Mouse (Mus musculus) bone marrow macrophage, adult 2 months (primary cell): ENCODE measurements around the gene Cd59a. TPM values are rescaled to one million over a fixed set of nuclear protein-coding genes. Genes with fewer than 3 reads are reported as not detected.
"Not testable (repeated sequence)": the region's sequence is repeated elsewhere in the genome, so short reads cannot be mapped to it uniquely, and the experiment has no call there.

Source experiments
- H3K27ac ChIP-seq: 2 replicates; pipeline ENCODE4 v1.5.1; 2012; ENCODE audit warnings: low read depth, low read length; ENCODE audit not compliant: insufficient read depth
- H3K4me1 ChIP-seq: 2 replicates; pipeline ENCODE4 v1.6.1; 2012; ENCODE audit warnings: low read length; ENCODE audit not compliant: control insufficient read depth, insufficient read depth
- H3K4me3 ChIP-seq: 2 replicates; pipeline ENCODE4 v1.5.1; 2012; ENCODE audit warnings: mild to moderate bottlenecking, low read length, moderate library complexity; ENCODE audit not compliant: insufficient read depth
- CTCF ChIP-seq: IDR thresholded peaks from 2 replicates; pipeline ENCODE4 v1.5.1; 2012; ENCODE audit warnings: low read depth, mild to moderate bottlenecking, low read length, moderate library complexity
- POLR2A ChIP-seq: IDR thresholded peaks from 2 replicates; pipeline ENCODE4 v1.6.1; 2012; ENCODE audit warnings: mild to moderate bottlenecking, low read depth, low read length, borderline replicate concordance
- polyA plus RNA-seq: library from polyadenylated mRNA; stranded (reverse); fragments of >200 nt; gene quantifications from 2 replicates; pipeline ENCODE4 v1.2.4, GENCODE M21; 2012; ENCODE audit not compliant: missing spikeins, insufficient read depth, insufficient read length

The Cd59a gene
- polyA plus RNA-seq, 1 experiment, result 17.4 TPM

DNA sequence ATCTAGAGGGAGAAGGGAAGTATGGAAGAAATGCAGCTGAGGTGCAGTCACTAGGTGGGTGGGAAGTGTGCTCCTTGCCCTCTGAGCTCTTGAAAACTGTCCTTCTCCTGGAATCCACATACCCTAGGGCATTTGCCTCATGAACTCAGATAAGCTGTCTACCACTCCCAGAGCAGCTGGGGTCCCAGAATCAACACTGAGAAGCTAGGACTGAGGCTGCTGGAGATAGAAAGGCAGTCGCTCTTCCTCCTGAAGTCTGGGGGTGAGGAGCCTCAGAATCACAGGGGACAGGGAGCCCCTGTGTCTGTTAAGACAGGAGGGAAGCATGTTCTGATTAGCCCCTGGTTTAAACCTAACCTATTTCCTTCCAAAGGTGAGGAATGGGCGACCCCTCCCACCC, 13.9 kb downstream of the Cd59a start:
- TF ChIP-seq POLR2A (no peak), CTCF (no peak)
- Histone ChIP-seq H3K27ac (peak overlapping the region; percentile 71), H3K4me3 (no peak overlapping the region), H3K4me1 (peaks cover 28% of the 10 kb centered on the region)

GRCm38 (mm10) chr2:104110031-104110430, 14.4 kb downstream of the Cd59a start:
- Histone ChIP-seq H3K4me1 (peaks cover 25% of the 10 kb centered on the region), H3K27ac (peak overlapping the region; percentile 71), H3K4me3 (no peak overlapping the region)
- TF ChIP-seq POLR2A, result no peak
- no peak for TF ChIP-seq CTCF

DNA sequence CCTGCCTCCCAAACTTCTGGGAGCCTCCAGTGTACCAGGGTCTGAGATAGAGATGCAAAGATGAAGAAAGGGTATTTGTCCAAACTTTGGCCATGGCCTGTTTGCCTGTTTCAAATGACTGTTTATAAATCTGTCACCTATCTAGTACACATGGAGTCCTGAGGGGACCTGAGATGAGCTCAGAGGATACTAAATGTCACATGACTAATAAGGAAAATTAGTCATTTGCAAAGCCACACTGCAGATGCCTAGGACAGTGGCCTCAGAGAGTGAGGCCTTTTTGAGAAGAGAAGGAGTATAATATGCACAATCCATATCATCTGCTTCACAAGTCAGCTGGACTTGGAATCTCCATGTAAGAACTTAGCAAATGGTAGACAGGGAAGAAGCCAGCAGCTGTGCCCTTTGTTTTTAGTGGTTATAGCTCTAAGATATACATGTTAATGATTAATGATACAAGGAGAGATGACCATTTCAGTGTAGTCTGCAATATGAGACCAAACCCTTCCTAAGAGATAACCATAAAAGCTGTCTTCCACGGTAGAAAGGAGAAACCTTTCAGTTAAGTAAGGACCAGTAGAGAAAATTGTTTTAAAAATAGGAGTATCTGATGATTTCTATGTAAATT, 15.7 kb downstream of the Cd59a start:
- not testable (repeated sequence) for H3K27ac ChIP-seq, H3K4me3 ChIP-seq
- peaks cover 22% of the 10 kb centered on the region for H3K4me1 ChIP-seq

DNA sequence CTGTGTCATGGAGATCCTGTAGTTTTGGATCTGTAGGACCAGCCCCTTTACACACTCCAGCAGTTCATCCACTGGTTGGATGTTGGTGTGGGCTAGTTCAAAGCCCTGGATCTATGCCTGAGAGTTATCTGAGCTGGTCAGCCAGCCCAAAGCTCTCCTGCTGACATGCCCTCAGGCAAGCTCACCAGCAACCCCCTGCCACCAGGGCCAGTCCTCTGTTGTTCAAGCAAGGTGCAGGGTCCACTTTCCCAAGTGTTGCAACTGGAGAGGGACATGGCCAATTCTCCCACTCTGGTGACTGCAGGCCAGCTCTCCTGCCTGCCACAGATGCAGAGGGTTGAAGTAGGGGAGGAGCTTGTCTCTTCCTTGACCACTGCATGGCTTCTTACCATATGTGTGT, 18.0 kb downstream of the Cd59a start:
- not testable (repeated sequence) for H3K27ac ChIP-seq, H3K4me3 ChIP-seq
- H3K4me1 ChIP-seq, result peaks cover 22% of the 10 kb centered on the region

GRCm38 (mm10) chr2:104114898-104115297, 19.3 kb downstream of the Cd59a start:
- TF ChIP-seq CTCF, result no peak
- TF ChIP-seq POLR2A, result no peak
- peaks cover 13% of the 10 kb centered on the region for H3K4me1 ChIP-seq
- no peak overlapping the region for H3K27ac ChIP-seq
- H3K4me3 ChIP-seq, result no peak overlapping the region

GRCm38 (mm10) chr2:104117173-104117572, 21.6 kb downstream of the Cd59a start:
- H3K27ac ChIP-seq, H3K4me3 ChIP-seq, H3K4me1 ChIP-seq: not testable (repeated sequence)

DNA sequence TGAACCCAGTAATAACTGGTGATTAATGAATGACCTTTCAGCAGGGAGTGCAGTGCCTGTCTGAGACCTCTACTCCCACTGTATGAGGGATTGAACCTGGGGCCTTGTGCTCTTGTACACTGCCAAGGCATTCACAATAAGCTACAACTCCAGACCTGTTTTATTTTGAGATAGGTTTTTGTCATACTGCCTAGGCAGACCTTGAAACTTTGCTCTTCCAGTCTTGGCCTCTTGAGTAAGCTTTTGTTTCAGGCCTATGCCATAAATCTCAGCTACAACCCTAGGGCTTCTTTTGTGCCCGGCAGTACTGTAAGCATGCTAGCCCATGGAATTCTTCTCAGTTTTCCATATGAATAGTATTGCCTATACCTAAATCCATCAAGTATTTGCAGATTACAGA, 23.5 kb downstream of the Cd59a start:
- H3K4me1 ChIP-seq, result peaks cover 7% of the 10 kb centered on the region
- no peak for TF ChIP-seq CTCF
- no peak for TF ChIP-seq POLR2A
- H3K27ac ChIP-seq, result no peak overlapping the region
- H3K4me3 ChIP-seq, result no peak overlapping the region

- H3K4me1 ChIP-seq, result peaks cover 7% of the 10 kb centered on the region
- TF ChIP-seq POLR2A (no peak), CTCF (no peak)
- H3K27ac ChIP-seq, result no peak overlapping the region
- H3K4me3 ChIP-seq, result no peak overlapping the region
These were observed 24.7 kb downstream of the Cd59a start for GRCm38 (mm10) chr2:104120312-104120711.

DNA sequence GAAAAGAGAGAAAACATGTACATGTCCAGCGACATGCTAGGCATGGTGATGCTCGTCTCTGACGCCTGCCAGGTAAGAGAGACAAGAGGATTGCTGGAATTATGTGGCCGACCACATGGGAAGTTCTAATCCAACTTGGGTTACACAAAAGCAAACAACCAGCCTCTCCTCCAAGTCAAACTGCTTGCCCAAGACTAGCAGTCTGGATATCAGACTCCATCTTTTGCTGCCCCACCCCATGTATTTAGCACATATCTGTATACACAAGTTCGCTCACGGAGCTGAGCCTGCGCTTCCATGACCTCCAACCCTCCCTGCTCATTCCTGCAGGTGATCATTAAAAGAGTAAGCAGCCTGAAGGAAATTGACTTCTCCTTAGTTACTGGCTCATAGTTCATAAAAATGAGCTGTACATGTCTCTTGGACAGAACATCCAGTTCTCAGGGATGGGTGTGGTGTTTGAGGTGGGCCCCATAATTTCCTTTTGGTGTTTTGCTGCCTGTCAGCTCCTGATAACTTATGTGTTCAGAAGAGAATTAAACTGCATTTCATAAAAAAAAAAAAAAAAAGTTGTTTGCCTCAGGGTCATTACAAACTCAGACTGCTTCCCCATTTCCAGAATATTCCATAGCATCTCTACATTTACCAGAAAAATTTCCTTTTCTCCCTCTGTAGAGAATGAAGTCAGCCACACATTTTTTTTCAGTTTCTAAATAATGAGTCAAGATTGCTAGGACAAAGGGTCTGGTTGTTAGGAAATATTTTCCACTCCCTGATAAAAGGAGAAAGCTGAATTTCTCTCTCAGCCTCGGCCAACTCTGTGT, 26.3 kb downstream of the Cd59a start:
- TF ChIP-seq POLR2A, result no peak
- TF ChIP-seq CTCF, result no peak
- Histone ChIP-seq H3K4me1 (peaks cover 7% of the 10 kb centered on the region), H3K4me3 (peak overlapping the region; percentile 65), H3K27ac (no peak overlapping the region)

DNA sequence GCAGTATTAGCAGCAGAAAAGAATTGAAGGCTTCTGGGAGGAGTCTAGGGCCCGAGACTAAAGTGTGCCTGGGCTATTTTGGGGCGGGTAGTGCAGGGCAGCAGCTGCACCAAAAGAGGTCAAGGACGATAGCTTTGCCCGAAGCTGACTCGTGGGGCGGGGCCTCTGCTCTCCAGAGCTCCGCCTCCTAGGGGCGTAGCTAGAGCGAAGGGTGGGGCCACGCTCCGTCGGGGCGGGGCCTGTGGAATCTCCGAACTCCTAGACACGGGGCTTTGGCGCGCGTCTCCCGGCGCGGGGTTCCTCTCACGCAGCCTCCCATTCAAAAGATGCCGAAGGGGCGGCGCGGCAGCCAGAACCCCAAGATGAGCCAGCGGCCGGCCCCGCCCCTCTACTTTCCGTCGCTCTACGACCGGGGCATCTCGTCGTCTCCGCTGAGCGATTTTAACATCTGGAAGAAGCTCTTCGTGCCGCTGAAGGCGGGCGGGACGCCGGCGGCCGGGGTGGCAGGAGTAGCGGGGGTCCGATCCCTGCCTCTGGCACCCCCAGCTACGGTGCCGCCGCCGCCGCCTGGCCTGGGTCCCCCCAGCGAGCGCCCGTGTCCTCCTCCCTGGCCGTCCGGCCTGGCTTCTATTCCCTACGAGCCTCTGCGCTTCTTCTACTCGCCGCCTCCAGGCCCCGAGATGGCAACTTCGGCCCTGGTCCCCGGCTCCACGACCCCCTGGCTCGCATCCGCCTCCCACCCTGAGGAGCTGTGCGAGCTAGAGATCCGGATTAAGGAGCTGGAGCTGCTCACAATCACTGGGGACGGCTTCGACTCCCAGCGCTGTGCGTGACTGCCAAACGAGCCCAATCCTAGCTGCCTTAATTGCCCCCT, 27.1 kb downstream of the Cd59a start, which contains the start of gene A930018P22Rik:
Gene A930018P22Rik, plus strand, starts transcription at position 265 of the 874 bp plus-strand sequence.
- peaks cover 7% of the 10 kb centered on the region for H3K4me1 ChIP-seq
- H3K27ac ChIP-seq, result no peak within 1 kb of the TSS
- TF ChIP-seq CTCF (no peak), POLR2A (no peak)
- H3K4me3 ChIP-seq, result peak within 1 kb of the TSS; percentile 65
